Mouse (Mus musculus): ENCODE data around the gene Ryr2.

Ryr2 gene

DNA sequence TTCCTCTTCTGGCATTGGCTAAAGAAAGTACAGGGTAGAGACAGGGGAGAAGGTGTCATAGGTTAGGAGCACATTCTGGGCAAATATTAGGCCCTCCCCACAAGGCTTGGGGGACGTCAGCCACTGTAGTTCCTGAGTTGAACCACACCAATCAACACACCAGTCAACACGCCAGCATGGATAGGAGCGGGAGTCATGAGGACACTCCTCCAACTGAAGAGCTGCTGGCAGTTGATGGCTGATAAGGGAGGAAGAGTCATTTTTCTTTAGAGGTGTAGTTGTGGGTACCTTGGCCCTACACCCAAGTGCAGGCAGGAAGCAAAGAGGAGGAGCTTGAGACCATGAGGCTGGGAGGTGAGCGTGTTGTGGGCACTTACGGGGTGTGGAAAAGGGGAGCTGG, 13.6 kb downstream of the Ryr2 start:
- DNase-seq, result no peak

DNA sequence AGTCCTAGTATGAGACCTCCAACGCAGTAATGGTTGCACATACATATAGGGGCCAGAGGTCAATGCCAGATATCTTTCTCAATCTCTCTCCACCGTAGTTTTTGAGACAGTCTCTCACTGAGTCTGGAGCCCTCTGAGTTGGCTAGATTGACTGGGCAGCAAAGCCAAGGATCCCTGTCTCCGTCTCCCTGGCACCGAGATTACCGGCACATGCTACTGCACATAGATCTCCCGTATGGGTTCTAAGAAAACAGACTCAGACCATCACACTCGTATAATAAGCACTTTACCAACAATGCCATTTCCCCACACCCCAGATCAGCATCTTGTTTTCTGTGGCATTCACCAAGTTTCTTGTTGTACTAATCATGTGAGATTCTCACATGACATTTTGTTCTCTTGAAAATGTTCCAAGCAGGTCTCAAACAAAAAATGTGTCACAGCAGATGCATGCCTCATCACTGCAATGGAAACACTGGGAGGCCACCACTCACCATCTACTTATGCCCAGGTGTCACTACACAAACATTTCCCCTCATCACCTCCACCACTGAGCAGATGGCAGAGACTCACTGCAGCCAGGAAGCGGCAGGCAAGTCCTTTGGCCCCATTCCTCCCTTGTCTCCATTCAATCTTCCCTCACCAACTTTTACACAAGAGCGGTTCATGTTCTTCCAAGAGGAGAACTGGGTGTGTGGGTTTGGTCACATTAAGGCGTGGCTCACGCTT, 14.2 kb downstream of the Ryr2 start:
- no peak for DNase-seq

DNA sequence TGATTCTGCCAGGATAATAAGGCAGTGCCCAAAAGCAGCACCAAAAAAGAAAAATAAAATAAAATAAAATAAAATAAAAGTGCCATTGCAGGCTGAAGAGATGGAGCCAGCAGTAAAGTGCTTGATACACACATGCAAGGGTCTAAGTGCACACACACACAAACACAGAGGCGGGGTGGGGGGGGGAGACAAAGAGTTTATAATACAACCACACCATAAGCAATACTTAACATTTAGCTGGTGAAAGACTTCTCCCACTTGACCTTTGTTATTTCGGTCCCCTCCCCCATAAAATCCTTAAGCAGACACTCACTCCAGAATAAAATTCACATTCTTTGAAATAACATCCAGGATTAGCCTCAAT, 22.7 kb downstream of the Ryr2 start:
- DNase-seq, result no peak

DNA sequence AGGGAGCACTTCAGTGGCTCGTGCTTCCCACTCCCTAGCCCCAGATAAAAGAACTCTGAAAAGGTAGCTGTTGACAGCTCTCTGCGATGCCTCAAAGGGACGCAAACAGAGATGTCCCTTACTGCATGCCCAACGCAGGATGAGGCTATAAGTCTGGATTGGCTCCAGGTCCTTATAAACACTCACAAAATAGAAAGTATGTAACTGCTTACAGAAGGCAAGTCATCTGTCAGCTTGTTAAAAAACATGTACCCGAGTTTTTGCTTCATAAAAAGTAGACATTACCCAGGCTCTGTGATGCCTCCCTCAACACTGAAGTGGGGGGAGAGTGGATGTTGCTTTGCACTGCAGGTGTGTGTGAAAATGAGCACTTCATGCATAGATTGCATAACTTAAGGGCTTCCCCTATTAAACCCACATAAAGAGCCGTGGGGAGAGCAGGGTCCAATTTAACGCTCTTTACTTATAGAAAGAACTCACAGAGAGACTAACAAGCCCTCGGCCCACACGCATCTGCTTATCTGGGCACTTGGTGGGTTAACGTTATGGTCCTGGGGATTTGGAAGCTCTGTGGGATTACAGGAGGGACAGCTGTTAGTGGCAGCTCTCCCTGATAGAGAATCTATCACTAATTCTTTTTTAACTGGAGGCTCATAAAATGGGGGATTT, 23.2 kb downstream of the Ryr2 start:
- no peak for DNase-seq

DNA sequence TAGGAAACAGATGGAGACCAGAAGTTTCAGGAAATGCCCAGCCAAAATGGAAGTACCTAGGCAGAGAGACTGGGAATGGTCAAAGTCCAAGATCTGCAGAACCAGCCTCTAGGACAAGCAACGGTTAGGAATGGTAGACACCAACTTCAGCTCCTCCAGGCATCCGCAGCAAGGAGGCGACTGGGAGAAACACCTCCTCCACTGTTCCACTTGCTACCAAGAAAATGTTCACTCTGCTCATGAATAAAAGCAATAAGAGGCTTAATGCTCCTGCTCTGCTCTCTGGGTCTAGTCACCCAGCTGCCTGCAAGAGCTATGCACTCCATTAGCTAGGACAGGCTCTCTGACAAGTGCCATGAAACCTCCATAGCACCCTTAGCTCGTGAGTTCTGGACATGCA, 26.2 kb downstream of the Ryr2 start:
- DNase-seq, result no peak

DNA sequence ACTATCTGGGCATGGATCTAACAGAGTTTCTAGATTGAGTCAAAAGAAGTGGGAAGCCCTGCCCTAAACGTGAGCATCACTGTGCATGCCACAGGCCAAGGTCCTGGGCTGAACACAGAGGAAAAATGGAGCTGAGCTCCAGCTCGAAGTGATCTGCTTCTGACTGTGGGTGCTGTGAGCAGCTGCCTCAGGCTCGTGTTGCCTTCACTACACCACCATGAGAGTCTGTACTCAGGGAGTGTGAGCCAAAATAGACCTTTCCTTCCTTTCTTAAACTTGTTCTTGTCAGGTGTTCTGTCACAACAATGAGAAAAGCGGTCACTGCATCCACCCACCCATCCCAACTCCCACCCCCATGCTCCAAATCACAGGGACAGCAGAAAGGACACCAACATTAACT, 27.2 kb downstream of the Ryr2 start:
- DNase-seq, result no peak

DNA sequence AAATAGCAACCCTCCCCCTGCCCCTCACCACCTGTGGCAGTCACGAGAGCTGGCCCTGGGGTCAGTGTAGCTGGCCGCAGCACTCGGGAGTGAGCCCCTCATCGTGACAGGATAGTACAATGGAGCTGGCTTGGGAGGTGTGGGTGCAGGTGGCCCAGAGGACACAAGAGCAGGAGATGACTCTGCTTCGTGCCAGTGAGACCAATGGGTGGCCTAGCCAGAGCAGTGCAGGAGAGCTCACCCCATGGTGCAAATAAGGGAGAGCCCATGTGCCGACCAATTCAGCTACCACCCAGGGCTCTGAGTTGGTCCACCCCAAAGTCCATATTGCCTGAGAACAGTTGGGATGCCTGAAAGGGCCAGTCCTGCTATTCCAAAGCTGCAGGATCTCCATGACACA, 31.8 kb downstream of the Ryr2 start:
- DNase-seq, result no peak

DNA sequence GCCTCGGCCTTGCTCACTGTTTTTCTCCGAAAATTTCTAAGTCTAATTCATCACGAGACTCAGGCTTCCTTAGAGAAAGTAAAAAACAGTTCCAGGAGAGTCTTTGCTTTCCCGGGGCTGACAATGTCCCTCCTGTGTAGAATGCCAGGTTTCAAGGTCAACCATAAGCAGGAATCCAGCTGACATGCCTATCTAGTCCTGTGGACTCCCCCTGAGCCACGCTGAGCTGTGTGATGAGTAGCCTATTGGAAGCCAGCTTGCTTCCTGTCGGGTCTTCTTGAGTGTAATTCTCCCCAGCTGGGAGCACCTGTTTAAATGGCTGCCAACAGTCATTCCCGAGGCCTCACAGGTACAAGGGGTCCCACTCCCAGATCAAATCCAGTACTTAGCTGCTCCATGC, 34.2 kb downstream of the Ryr2 start:
- no peak for DNase-seq

DNA sequence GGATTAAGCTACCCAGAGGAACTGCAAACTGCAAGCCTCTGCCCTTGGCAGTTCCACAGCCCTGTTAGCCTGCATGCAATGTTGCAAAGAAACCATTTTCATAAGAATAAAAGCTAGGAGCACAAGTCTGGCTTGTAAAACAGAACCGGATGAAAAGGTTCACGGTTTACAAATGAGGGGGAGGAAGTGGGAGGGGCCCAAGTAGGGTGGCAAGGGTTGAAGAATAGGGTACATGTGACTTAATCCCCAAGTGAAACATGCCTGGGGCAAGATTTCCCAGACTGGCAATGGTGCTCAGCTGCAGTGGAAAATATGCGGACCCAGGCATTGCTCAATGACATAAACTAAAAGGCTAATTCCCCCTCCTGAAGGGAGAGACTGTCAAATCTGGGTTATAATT, 34.6 kb downstream of the Ryr2 start:
- no peak for DNase-seq

DNA sequence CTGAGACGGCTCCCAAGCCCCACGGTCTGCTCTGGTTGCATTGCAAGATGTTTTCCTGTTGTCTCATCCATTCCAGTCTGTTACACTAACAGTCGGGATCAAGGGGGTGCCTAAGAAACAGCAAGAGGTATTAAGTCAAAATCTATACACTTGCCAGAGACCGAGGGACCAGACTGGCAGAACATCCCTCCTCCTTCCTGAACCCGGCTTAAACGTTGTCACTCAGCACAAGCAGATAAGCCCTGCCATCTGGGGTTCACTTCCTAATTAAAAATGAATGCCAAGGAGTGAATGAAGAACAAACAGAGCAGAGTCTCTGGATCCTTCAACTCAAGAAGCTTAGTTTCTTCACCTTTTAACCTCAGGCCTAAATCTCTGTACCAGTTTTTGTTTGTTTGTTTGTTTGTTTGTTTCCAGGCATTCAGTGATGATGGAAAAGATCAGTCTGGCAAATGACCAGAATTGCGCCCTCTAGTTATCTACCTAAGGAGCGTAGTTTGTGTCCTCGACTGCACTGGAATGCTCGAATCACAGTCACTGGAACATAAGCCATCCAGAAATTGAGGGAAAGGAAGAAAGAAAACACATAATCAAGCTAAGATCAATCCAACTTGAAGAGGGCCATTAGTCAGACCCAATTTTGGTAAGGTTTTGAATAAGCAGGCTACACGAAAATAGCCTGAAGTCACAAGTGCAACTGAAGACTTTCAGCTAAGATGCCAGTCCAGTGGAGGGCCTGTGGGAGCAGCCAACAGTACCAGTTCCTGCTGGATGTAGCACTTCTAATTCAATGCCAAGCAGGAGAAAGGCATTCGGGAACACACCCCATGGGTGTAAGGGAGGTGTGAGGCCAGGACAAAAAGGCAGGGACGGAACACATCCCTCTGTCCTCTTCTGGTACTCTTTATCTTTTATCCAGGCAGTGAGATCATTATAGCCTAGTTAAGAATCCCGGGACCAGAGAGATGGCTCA, 36.3 kb downstream of the Ryr2 start:
- no peak for DNase-seq

DNA sequence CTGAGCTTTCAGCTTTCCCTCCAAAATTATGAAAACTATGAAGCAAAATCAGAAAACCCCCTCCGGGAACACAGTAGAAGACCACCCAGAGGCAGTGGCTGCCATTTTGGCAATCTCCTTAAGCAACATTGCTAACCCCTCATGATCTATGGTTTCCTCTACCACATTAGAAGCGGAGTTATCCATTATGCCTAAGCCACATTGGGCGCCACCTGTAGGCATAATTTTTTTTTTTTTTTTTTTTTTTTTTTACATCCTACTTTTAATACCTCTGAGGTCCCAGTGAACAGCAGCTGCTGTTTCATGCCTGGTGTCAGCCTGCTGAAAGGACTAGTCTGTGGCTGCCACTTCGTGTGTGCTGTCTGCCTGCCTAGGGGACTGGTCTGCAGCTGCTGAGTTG, 42.2 kb downstream of the Ryr2 start:
- no peak for DNase-seq

DNA sequence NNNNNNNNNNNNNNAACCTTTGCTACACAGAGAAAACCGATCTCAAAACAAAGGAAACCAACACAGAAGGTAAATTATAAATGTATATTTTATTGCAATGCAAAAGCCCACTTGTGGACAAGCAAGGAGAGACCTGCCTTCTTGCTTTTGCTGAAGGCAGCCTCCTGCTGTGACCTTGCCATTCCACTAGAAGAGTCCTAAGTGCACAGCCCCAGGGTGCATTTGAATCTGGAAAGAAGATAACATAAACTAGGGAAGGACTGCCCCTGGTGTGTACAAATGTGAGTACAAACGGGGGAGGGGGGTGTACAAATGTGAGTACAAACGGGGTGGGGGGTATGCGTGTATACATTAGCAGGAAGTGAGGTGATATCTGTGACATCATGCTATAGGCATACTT, 43.2 kb downstream of the Ryr2 start:
- no peak for DNase-seq

DNA sequence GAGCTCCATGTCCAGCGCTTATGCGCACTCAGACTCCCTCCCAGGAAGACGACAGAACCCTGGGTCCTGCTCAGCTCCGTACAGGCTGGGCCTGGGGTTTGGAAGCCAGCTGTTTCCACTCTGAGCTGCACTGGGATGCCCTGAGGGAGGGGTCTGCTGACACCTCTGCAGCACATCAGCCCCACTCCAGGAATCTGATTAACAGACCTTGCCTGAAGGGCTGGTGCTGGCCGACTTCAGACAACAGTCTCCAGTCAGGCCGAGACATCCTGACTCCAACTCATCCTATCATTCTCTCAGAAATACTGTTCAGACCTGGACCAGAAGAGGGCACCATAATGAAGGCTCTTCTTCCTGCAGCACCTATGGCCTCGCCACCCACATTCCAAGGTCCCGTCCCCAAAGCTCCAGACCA, 49.4 kb downstream of the Ryr2 start:
- no peak for DNase-seq

DNA sequence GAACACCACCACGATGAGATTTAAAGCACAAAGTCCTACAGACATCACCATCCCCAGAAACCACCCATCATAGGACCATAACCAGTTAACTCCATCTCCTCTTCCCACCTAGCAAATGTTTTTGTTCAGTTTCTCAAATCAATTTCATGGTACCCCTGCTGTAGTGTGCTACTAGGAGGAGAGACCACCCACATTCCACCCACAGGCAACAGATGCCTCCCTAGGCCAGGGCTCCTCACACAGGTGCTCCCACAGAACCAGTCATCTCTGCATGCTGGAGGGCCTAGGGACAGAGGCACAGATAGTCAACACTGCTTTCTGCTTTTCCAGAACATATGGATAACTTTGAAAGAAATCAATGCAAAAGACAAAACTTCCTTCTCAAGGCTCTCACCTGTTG, 50.8 kb downstream of the Ryr2 start:
- DNase-seq, result no peak

DNA sequence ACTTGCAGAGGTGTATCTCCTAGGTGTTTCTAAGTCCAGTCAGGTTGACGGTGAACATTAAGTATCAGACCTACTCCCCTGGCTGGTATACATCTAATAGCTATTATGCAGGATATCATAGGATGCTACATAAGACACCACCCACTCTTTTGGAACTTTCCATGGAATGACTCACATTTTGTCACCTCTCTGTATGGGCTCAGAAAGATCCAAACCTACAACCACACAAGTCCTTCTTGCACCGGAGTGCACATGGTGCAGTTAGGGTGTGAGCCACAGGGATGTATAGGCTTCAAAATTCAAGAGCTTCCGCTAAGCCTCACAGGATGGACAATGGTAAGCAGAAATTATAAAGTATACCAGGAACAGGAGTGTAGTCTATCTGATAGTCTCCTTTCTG, 52.8 kb downstream of the Ryr2 start:
- no peak for DNase-seq

DNA sequence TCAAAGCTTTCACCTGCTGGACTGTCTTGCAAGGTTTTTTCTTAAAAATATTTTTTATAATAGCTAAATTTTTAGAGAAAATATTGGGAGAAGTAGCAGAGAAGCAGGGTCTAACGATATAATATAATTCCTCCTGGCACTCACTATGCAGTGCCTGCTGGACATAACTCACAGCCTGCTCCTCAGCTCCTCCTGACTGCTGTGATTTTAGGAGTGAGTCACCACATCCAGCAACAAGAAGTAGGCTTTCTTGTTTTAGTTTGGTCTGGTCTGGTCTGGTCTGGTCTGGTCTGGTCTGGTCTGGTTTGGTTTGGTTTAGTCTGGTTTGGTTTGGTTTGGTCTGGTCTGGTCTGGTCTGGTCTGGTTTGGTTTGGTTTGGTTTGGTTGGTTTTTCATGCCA, 55.9 kb downstream of the Ryr2 start:
- DNase-seq, result no peak

DNA sequence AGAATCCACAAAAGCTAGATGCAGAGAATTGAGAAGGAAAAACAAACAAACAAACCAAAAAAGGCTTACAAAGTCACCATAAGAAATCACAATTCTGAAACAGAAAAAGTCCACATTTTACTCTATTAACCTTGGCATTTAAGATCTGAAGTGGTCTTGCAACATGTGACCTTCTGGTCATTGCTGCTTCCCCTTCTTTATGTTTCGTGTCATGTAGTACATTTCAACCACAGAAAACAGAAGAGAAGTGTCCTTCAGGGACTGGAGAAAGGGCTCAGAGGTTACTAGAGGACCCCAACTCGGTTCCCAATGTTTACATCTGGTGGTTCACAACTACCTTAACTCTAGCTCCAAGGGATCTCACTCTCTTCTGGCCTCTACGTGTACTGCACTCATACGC, 59.7 kb downstream of the Ryr2 start:
- no peak for DNase-seq

DNA sequence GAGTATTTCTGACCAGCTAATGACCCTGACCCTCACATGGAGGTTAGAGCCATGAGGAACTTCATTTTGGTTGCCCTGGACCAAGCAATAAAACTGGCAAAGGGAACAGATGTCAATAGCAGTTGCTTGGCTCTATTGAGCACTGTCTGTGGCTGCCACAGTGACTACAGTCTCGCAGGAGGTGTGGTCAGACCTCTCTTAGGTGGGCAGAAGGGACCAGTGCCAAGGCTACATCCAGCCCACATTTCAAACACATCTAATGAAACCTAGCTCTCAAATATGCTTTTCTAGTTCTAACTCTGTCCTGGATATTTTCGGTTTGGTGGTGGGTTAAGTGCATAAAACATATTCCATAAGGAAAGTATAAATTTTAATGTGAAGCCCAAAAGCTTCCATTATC, 62.0 kb downstream of the Ryr2 start:
- no peak for DNase-seq

DNA sequence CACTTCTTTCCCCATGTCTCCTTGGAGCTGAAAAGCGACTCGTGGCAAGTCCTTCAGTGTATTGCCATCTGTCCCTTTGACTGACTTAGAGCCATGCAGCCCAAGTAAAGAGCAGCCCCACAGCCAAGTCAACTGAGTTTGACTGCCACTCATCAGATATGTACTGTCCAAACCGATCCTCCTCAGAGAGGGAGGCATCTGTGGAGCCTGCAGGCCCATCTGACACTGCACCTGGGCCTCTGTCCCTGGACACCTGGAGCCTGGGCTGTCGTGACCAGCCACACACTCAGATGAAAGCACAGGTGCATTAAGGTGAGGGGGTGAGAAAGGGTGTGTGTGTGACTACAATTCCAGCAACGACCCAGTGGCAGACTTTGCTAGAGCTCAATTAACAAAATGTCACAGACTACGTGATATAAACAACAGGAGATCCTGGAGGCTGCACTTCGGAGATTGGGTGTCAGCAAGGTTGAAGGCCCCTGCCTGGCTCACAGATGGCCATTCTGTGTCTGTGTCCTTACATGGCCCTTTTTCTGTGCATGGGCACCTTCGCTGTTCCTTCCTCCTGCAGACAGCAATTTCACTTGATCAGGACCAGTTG, 63.8 kb downstream of the Ryr2 start:
- DNase-seq, result no peak

DNA sequence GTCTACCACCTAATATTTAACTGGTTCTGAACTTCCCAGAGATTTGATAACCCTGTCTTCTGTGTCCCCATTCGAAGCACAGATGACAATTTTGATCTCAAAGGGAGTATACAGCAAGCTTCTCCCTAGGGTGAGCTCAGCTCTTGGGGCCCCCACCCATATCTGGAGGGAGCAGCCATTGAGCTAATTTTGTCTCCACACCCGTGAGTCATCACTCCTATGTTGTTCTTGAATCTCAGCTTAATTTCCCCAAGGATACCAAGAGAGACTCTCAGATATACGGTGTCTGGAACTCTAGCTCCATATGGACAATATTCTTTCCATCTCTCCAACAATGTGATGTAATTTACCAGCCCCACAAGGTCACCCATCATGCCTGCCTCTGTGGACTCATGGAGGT, 66.8 kb downstream of the Ryr2 start:
- no peak for DNase-seq

DNA sequence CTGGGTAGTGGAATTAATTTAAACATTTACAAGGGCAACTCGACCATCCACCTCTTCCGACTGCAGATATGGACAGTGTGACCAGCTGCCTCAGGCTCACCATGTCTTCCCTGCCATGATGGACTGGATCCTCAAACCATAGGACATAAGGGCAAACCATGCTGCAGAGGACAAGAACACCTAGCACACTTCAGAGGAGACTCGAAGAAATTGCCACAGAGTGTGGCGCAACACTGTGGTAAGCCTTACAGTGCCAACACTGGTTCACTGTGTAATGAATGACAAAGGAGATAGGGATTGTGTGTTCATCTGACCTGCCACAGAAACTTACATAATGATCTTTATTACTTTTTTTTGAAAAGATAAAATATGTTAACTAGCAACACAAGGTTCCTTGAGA, 68.1 kb downstream of the Ryr2 start:
- no peak for DNase-seq

DNA sequence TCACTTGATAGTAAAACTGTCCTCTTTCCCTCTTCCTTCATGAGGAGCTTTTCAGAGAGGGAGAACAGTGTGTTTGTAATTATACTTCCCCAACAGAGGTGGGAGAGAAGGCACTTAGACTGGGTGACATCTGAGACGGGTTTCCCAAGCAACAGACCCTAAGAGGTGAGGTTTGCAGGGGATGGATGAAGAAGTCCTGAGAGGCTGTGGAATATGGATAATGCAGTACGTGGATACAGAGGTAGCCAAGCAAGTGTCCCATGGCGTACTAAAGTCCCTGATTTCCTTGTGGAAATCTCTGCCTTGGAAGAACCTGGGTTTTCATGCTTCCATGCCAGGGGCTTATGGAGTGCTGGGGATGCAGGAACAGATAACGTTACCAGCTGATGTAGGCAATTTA, 69.5 kb downstream of the Ryr2 start:
- no peak for DNase-seq

DNA sequence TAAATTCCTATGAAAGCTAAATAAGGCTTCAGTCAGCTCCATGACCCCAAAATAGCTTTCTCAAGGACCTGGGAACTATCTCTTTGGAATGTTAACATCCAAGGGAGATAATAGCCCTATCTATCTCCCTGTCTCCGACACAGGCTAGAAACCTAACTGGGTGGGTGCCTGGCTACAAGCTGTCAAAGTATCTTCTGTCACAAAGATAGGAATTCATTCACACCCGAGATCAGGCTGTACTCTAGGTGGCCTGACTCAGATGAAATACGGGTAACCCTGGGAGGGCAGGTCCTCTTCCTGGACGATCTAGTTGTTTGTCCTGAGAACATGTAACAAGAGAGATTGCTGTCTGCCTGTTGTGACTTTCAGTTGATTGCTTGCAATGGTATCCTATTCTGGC, 69.9 kb downstream of the Ryr2 start:
- no peak for DNase-seq

Measured in spleen, adult 18-20 months (tissue).